Mouse (Mus musculus): ENCODE data around the gene Znfx1.

DNA sequence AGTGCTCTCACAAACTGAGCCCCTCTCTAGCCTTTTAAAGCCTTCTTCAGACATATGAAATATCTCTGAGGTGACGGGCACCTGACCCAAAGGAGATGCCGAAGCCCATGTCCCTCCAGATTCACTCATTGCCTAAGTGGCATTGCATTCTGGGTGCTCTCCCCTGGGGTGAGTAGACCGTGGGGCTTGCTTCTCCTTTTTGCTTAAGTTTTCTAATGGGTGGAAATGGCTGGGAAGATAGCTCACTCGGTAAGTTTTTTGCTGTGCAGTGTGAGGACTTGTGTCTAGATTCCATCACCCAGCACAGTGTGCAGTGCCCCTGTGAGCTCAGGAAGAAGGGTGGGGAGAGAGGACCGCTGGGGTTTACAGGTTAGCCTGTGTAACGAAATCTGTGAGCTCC, 4.8 kb upstream of the Znfx1 start:
- TF ChIP-seq E2F4 (IDR thresholded peaks at IDR 0.05; ENCODE audit: insufficient read depth) (no peak), POLR2A (IDR thresholded peaks at IDR 0.05; ENCODE audit: insufficient read length, low read depth) (no peak), CEBPB (IDR thresholded peaks at IDR 0.05; ENCODE audit: insufficient read depth, poor library complexity, severe bottlenecking) (no peak), USF1 (IDR thresholded peaks at IDR 0.05; ENCODE audit: low read depth) (no peak), MYOG (IDR thresholded peaks at IDR 0.05; ENCODE audit: control insufficient read depth in 1 of 3, insufficient read depth in 1 of 3, insufficient read length in 2 of 3, low read depth in 2 of 3) (no peak), MAX (IDR thresholded peaks at IDR 0.05; ENCODE audit: low read depth) (no peak), MYOD1 (IDR thresholded peaks at IDR 0.05; ENCODE audit: control insufficient read depth in 1 of 3, insufficient read length in 2 of 3, low read depth in 2 of 3) (no peak), POLR2AphosphoS2 (IDR thresholded peaks at IDR 0.05; ENCODE audit: insufficient read length, low read depth) (peak; percentile 45), TCF12 (IDR thresholded peaks at IDR 0.05; ENCODE audit: insufficient read depth, poor library complexity, severe bottlenecking) (no peak)

Data from myocyte (in vitro differentiated cells).